Mouse (Mus musculus): ENCODE measurements at regions not wholly inside any gene's neighbourhood (a gene's known extent, or its start where the extent isn't known, plus 50 kb on each side); places are given as distances from the start of the nearest gene placed in this dataset.

DNA sequence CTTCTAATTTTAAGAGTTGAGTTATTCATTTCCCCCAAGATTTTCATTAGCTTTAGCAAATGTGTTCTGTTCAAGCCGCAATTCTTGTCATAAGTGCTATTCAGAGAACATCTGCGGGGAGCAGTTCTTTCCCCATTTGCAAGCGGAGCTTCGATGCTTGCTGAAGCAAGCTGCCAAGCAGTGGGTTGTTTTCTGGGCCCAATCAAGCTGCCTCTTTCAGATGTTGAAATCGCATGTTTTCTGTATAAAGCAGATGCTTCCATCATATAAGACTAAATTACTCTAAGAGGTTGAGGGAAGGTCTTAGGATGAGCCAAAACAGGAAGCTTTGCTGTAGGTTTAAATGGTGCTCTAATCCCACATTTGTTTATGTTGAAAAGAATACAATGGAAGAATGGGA is 547.4 kb downstream of the Abca13 start:
- DNase-seq = no peak

DNA sequence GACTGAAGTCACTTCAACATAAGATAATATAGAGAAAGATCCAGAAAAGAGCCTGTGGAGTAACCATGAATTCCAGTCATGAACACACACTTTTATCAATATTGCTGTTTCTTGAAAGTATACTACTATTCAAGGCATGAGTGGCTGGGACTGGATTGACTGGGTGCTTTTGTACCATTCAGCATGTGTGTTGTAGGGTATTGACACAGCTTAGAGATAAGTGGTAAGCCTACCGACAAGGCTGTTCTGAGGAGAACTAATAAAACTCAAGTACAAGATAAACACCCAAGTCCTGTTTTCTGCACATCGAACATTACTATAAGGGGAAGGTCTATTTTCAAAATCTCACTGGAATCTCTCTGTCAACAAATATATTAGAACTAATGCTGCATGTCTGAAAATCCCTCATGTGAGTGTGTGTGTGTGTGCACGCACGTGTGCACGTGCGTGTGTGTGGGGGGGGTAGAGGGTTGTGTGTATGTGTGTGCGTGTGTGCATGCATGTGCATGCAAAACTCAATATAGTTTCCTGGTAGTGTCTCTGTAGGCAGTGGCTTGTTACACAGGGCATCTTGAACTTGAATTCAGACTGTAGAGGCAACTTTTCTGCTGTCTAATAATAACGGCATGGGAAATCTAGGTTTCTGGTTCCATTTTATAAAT is 588.6 kb downstream of the Abca13 start:
- no peak for DNase-seq

DNA sequence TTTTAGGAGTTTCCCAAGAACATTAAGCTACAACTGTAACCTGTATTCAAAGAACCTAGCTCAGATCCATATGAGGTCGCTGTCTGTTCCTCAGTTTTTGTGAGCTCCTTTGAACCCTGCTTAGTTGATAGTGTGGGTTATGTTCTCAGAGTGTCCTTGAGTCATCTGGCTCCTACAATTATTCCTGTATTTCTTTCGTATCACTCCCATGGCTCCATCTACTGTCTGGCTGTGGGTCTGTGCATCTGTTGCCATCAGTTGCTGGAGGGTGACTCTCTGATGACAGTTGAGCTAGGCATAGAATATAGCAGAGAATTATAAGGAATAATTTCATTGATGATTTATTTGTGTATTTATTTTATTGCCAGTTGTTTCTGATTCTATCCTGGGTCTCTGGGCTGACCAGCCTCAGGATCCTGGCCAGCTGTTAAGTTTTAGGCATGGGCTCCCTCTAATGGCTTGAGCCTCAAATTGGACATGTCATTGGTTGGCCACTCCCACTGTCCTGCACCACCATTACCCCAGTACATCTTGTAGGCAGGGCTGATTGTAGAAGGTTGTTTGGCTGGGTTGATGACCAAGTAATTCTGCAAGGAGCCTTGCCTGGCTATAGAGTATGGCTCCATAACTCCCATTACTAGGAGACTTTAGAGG is 601.6 kb downstream of the Abca13 start:
- peak; percentile 3 for DNase-seq

DNA sequence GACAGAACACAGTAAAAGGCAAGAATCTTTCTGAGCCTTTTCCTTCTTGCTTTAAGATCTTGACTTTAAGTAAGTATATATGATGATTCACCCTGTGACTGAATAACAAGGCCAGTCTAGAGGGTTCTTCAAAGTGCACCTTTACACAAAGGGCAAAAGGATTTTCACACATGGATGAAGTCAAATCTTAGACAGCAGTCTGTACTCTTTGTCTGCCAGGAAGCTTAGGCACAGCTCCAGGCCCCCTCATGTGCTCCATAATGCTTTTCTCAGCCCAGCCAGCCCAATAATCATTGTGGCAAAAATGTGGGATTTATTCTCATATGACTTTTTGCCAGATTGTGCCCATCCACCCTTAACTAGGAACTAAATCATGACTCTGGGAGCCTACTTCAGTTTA is 647.9 kb downstream of the Abca13 start:
- no peak for DNase-seq

DNA sequence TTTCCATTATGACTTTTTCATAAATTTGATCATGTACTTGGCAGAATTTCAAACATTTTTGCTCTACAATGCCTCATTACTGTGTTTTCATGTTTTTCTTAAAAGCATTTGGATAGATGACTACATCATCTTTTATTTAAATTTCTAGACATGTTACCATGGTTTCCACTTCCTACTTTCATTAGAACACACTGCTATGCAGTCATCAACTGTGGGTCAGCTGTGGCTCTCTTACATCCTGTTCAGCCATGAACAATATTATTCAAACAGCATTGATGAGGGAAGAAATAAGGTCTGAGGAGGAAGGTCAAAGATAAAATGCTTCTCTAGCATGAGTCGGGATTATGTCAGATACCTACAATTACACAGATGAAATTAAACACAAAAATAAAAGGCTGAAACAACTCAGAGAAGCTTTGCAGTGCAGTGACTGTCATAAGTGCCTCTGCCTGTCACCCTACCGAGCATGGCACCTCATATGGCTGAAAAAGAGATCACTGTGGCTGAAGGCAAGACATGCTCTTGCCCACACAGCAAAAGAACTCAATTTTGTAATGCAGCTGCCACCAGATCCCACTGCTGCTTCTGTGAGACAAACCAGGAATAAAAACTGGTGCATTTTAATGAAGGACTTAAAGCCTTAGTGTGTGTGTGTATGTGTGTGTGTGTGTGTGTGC is 676.9 kb downstream of the Abca13 start:
- no peak for DNase-seq

All from kidney, postnatal 14 days (tissue).